Mouse (Mus musculus): Measurements from ENCODE around the gene Eif2ak3.

The Eif2ak3 gene

GRCm38 (mm10) chr6:70831179-70831839 is 13.0 kb upstream of the Eif2ak3 start:
- DNase-seq (ENCODE audit: low read depth, low spot score), result no peak

- DNase-seq (ENCODE audit: low read depth, low spot score), result no peak
These were observed 7.0 kb upstream of the Eif2ak3 start for GRCm38 (mm10) chr6:70837297-70837696.

GRCm38 (mm10) chr6:70838532-70838931 is 5.8 kb upstream of the Eif2ak3 start:
- DNase-seq (ENCODE audit: low read depth, low spot score), result no peak

- DNase-seq (ENCODE audit: low read depth, low spot score), result no peak
These were observed 4.0 kb upstream of the Eif2ak3 start for GRCm38 (mm10) chr6:70840281-70840680.

- no peak for DNase-seq (ENCODE audit: low read depth, low spot score)
These were observed 1.3 kb upstream of the Eif2ak3 start for GRCm38 (mm10) chr6:70842991-70843390.

GRCm38 (mm10) chr6:70844896-70845646 is 756 bp downstream of the Eif2ak3 start:
- DNase-seq (ENCODE audit: low read depth, low spot score), result no peak

GRCm38 (mm10) chr6:70847386-70847785 is 3.1 kb downstream of the Eif2ak3 start:
- peak; percentile 32 for DNase-seq (ENCODE audit: low read depth, low spot score)

- no peak for DNase-seq (ENCODE audit: low read depth, low spot score)
These were observed 9.1 kb downstream of the Eif2ak3 start for GRCm38 (mm10) chr6:70853371-70853770.

GRCm38 (mm10) chr6:70855529-70856309 is 11.4 kb downstream of the Eif2ak3 start:
- DNase-seq (ENCODE audit: low read depth, low spot score), result no peak

- no peak for DNase-seq (ENCODE audit: low read depth, low spot score)
These were observed 18.4 kb downstream of the Eif2ak3 start for GRCm38 (mm10) chr6:70862726-70863125.

GRCm38 (mm10) chr6:70864285-70864684 is 20.0 kb downstream of the Eif2ak3 start:
- DNase-seq (ENCODE audit: low read depth, low spot score), result no peak

- DNase-seq (ENCODE audit: low read depth, low spot score), result no peak
These were observed 22.4 kb downstream of the Eif2ak3 start for GRCm38 (mm10) chr6:70866761-70867160.

- no peak for DNase-seq (ENCODE audit: low read depth, low spot score)
These were observed 23.0 kb downstream of the Eif2ak3 start for GRCm38 (mm10) chr6:70867297-70867696.

GRCm38 (mm10) chr6:70871511-70871980 is 27.2 kb downstream of the Eif2ak3 start:
- no peak for DNase-seq (ENCODE audit: low read depth, low spot score)

- DNase-seq (ENCODE audit: low read depth, low spot score), result no peak
These were observed 27.8 kb downstream of the Eif2ak3 start for GRCm38 (mm10) chr6:70872128-70872527.

- DNase-seq (ENCODE audit: low read depth, low spot score), result no peak
These were observed 28.3 kb downstream of the Eif2ak3 start for GRCm38 (mm10) chr6:70872570-70872969.

GRCm38 (mm10) chr6:70874035-70874775 is 29.9 kb downstream of the Eif2ak3 start:
- DNase-seq (ENCODE audit: low read depth, low spot score), result no peak

- DNase-seq (ENCODE audit: low read depth, low spot score), result no peak
These were observed 30.7 kb downstream of the Eif2ak3 start for GRCm38 (mm10) chr6:70875017-70875416.

GRCm38 (mm10) chr6:70880714-70881304 is 36.5 kb downstream of the Eif2ak3 start:
- DNase-seq (ENCODE audit: low read depth, low spot score), result peak; percentile 77

GRCm38 (mm10) chr6:70887993-70888392 is 43.7 kb downstream of the Eif2ak3 start:
- no peak for DNase-seq (ENCODE audit: low read depth, low spot score)

- DNase-seq (ENCODE audit: low read depth, low spot score), result no peak
These were observed 53.9 kb downstream of the Eif2ak3 start for GRCm38 (mm10) chr6:70898166-70898565.

Data from forelimb bud, embryonic 11.5 days (tissue).